In genomic region chr13:56478027-56478426, GRCm38 (mm10) we compare ENCODE assay signal across 30 mouse cellular contexts. TPM values are rescaled to one million over a fixed set of nuclear protein-coding genes. Genes with fewer than 3 reads are reported as not detected.
A peak's percentile ranks its signal among the peaks of the same experiment; 100 is the strongest.
DNase-seq lines count a peak whose midpoint lies in the region; ATAC-seq and TF ChIP-seq lines count a peak whose summit lies in the region.
"Had no signal": no experiment of that assay in that cellular context is flagged by ENCODE, and none has a peak within 500 bp of the region (broad histone marks: within the 10 kb centered on the region; RNA-seq: fewer than 3 reads in every experiment).

No protein-coding gene starts in this region.

- no peak overlapping the region for H3K27ac ChIP-seq in intestine, embryonic 14.5 days (ENCODE audit: low read depth)
- no peak overlapping the region for H3K27ac ChIP-seq in intestine, embryonic 16.5 days (ENCODE audit: low read length)
- no peak overlapping the region for H3K27ac ChIP-seq in liver, adult 2 months (replicated peaks; ENCODE audit: insufficient read depth, low read depth, low read length)
- no peak overlapping the region for H3K27ac ChIP-seq in liver, embryonic 11.5 days (ENCODE audit: low read depth, low read length)
- H3K27ac ChIP-seq: hindbrain, embryonic 13.5 days; neural tube, embryonic 13.5 days had no signal

- H3K9ac ChIP-seq in intestine, embryonic 14.5 days (ENCODE audit: low read length) = no peak overlapping the region
- H3K9ac ChIP-seq in intestine, embryonic 16.5 days (ENCODE audit: low read depth, low read length) = no peak overlapping the region
- H3K9ac ChIP-seq in liver, adult 2 months (ENCODE audit: low read depth, low read length) = no peak overlapping the region
- no peak overlapping the region for H3K9ac ChIP-seq in liver, embryonic 11.5 days (ENCODE audit: low read depth, low read length)
- H3K9ac ChIP-seq: hindbrain, embryonic 13.5 days; neural tube, embryonic 13.5 days had no signal

- no peaks in the 10 kb centered on the region for H3K79me2 ChIP-seq in liver, adult 2 months (ENCODE audit: control insufficient read depth, insufficient read depth, low read length)

- TF ChIP-seq CTCF in liver, adult 2 months (IDR thresholded peaks at IDR 0.05; ENCODE audit: low read depth, low read length) = 0 out of 2 replicates have a peak, but pooled peaks have one; percentile 5

- H3K4me3 ChIP-seq in intestine, embryonic 14.5 days (ENCODE audit: low read depth, low read length) = no peak overlapping the region
- no peak overlapping the region for H3K4me3 ChIP-seq in intestine, embryonic 16.5 days (ENCODE audit: low read length)
- no peak overlapping the region for H3K4me3 ChIP-seq in liver, adult 2 months (ENCODE audit: insufficient read depth, low read depth, low read length)
- no peak overlapping the region for H3K4me3 ChIP-seq in liver, embryonic 11.5 days (ENCODE audit: low read depth, low read length)
- H3K4me3 ChIP-seq: hindbrain, embryonic 13.5 days; myocyte; neural tube, embryonic 13.5 days had no signal

- no peak for ATAC-seq in intestine, embryonic 14.5 days (replicated peaks; ENCODE audit: low FRiP score, low TSS enrichment, low read depth)
- no peak for ATAC-seq in intestine, embryonic 16.5 days
- no peak for ATAC-seq in liver, embryonic 11.5 days (replicated peaks; ENCODE audit: low FRiP score)
- ATAC-seq: forebrain, embryonic 14.5 days had no signal

- no peaks in the 10 kb centered on the region for H3K4me1 ChIP-seq in intestine, embryonic 14.5 days (replicated peaks; ENCODE audit: control insufficient read depth, insufficient read depth, low read length)
- H3K4me1 ChIP-seq in intestine, embryonic 16.5 days (ENCODE audit: control insufficient read depth, insufficient read depth, low read length) = no peaks in the 10 kb centered on the region
- peaks cover 5% of the 10 kb centered on the region for H3K4me1 ChIP-seq in liver, adult 2 months (ENCODE audit: control insufficient read depth, insufficient read depth, low read length)
- no peaks in the 10 kb centered on the region for H3K4me1 ChIP-seq in liver, embryonic 11.5 days (replicated peaks; ENCODE audit: control insufficient read depth, insufficient read depth, low read length)
- H3K4me1 ChIP-seq: neural tube, embryonic 13.5 days had no signal

- H3K27me3 ChIP-seq in intestine, embryonic 14.5 days (replicated peaks; ENCODE audit: control insufficient read depth, insufficient read depth, low read length) = no peaks in the 10 kb centered on the region
- H3K27me3 ChIP-seq in intestine, embryonic 16.5 days (replicated peaks; ENCODE audit: control insufficient read depth, insufficient read depth, low read length) = no peaks in the 10 kb centered on the region
- H3K27me3 ChIP-seq in liver, adult 2 months (ENCODE audit: control insufficient read depth, insufficient read depth, low read length) = no peaks in the 10 kb centered on the region
- no peaks in the 10 kb centered on the region for H3K27me3 ChIP-seq in liver, embryonic 11.5 days (replicated peaks; ENCODE audit: control insufficient read depth, insufficient read depth, low read length)
- H3K27me3 ChIP-seq: neural tube, embryonic 13.5 days had no signal

- DNase-seq in intestine, embryonic 14.5 days (ENCODE audit: low spot score) = peak; percentile 39
- no peak for DNase-seq in liver, adult 2 months (ENCODE audit: extremely low read depth, low read depth, low spot score)
- no peak for DNase-seq in liver, embryonic 11.5 days (ENCODE audit: low spot score)
- DNase-seq in testis, postnatal 10 days (ENCODE audit: low spot score) = peak; percentile 44
- DNase-seq in testis, postnatal 14 days (ENCODE audit: low spot score) = no peak
- no peak for DNase-seq in urinary bladder, postnatal 36 days (ENCODE audit: low spot score in 2 of 2)
- DNase-seq: adrenal gland, adult 8-10 months; B cell, adult 2 months; cerebellum, adult 9-10 months; gastrocnemius, postnatal 10 days; midbrain, embryonic 14.5 days; thymus, adult 2 months; thymus, postnatal 4 days had no signal

- 81% methylated on average over 6 of the region's 6 CpGs for WGBS in intestine, embryonic 14.5 days
- WGBS in intestine, embryonic 16.5 days = 78% methylated on average over 6 of the region's 6 CpGs
- 90% methylated on average over 6 of the region's 6 CpGs for WGBS in liver, adult 2 months
- WGBS in liver, embryonic 11.5 days = 73% methylated on average over 6 of the region's 6 CpGs

- no peaks in the 10 kb centered on the region for H3K9me3 ChIP-seq in intestine, embryonic 14.5 days (ENCODE audit: control insufficient read depth, low read length)
- H3K9me3 ChIP-seq in intestine, embryonic 16.5 days (ENCODE audit: control insufficient read depth, low read length) = no peaks in the 10 kb centered on the region
- no peaks in the 10 kb centered on the region for H3K9me3 ChIP-seq in liver, embryonic 11.5 days (ENCODE audit: control insufficient read depth, low read length)
- H3K9me3 ChIP-seq: hindbrain, embryonic 13.5 days; neural tube, embryonic 13.5 days had no signal

- no peak for TF ChIP-seq POLR2A in liver, adult 2 months (IDR thresholded peaks at IDR 0.05; ENCODE audit: extremely low read depth, insufficient read depth, low read length)

- no peak overlapping the region for H3K4me2 ChIP-seq in intestine, embryonic 14.5 days (ENCODE audit: low read length)
- H3K4me2 ChIP-seq in intestine, embryonic 16.5 days (ENCODE audit: low read depth, low read length) = no peak overlapping the region
- no peak overlapping the region for H3K4me2 ChIP-seq in liver, embryonic 11.5 days
- H3K4me2 ChIP-seq: hindbrain, embryonic 13.5 days; neural tube, embryonic 13.5 days had no signal

- H3K36me3 ChIP-seq in intestine, embryonic 14.5 days (ENCODE audit: control insufficient read depth, insufficient read depth, low read length) = no peaks in the 10 kb centered on the region
- no peaks in the 10 kb centered on the region for H3K36me3 ChIP-seq in intestine, embryonic 16.5 days (ENCODE audit: control insufficient read depth, insufficient read depth, low read length)
- H3K36me3 ChIP-seq in liver, adult 2 months (ENCODE audit: control insufficient read depth, insufficient read depth, low read length) = no peaks in the 10 kb centered on the region
- H3K36me3 ChIP-seq in liver, embryonic 11.5 days (ENCODE audit: control insufficient read depth, insufficient read depth, low read length) = no peaks in the 10 kb centered on the region
- H3K36me3 ChIP-seq: hindbrain, embryonic 13.5 days; neural tube, embryonic 13.5 days had no signal

RNA-seq across cellular contexts. Expression of gene Il9, which starts 4.0 kb away (rescaled TPM):
- polyA plus RNA-seq in intestine, embryonic 14.5 days (2014; fragmentation: Nextera tagmentation; extraction: Ambion mirVana) = not detected in 2 replicates
- not detected in 2 replicates for polyA plus RNA-seq in intestine, embryonic 16.5 days (2015; fragmentation: Nextera tagmentation; extraction: Ambion mirVana)
- not detected in 2 replicates for total RNA-seq in liver, adult 2 months (2014; rRNA removed)
- not detected in 2 replicates for polyA plus RNA-seq in liver, adult 2 months (2012; rRNA removed)
- not detected in 2 replicates for polyA plus RNA-seq in liver, embryonic 11.5 days (2014; fragmentation: Nextera tagmentation; extraction: Ambion mirVana)
- total RNA-seq: adrenal gland, adult 8-10 months; CH12.LX; gastrocnemius, postnatal 10 days; heart, adult 18-20 months; heart, postnatal 25 days; left cerebral cortex, adult 18-20 months; left cerebral cortex, postnatal 25 days; megakaryocyte-erythroid progenitor cell, adult 5-6 weeks; MEL had no signal
- polyA plus RNA-seq: embryonic facial prominence, embryonic 14.5 days; forebrain, embryonic 14.5 days; heart, embryonic 14.5 days; hindbrain, embryonic 13.5 days; limb, embryonic 14.5 days; liver, embryonic 16.5 days; midbrain, embryonic 14.5 days; myocyte; neural tube, embryonic 13.5 days; stomach, embryonic 14.5 days had no signal

RNA-seq across cellular contexts. Expression of gene Slc25a48, which starts 39.9 kb away (rescaled TPM):
- polyA plus RNA-seq in intestine, embryonic 14.5 days (2014; fragmentation: Nextera tagmentation; extraction: Ambion mirVana) = 0.05 TPM in 2 replicates
- 0.06 TPM in 1 of 2 replicates, not detected in the other for polyA plus RNA-seq in intestine, embryonic 16.5 days (2015; fragmentation: Nextera tagmentation; extraction: Ambion mirVana)
- total RNA-seq in liver, adult 2 months (2014; rRNA removed) = 3.7 and 5.7 TPM in 2 replicates
- polyA plus RNA-seq in liver, adult 2 months (2012; rRNA removed) = 5.4 and 8.7 TPM in 2 replicates
- 0.18 and 0.37 TPM in 2 replicates for polyA plus RNA-seq in liver, embryonic 11.5 days (2014; fragmentation: Nextera tagmentation; extraction: Ambion mirVana)
- total RNA-seq: CH12.LX; megakaryocyte-erythroid progenitor cell, adult 5-6 weeks; MEL had no signal
- polyA plus RNA-seq: heart, embryonic 14.5 days; hindbrain, embryonic 13.5 days; myocyte; neural tube, embryonic 13.5 days had no signal

RNA-seq across cellular contexts. Expression of gene Fbxl21, which starts 44.2 kb away (rescaled TPM):
- 3.2 and 3.8 TPM in 2 replicates for polyA plus RNA-seq in intestine, embryonic 14.5 days (2014; fragmentation: Nextera tagmentation; extraction: Ambion mirVana)
- polyA plus RNA-seq in intestine, embryonic 16.5 days (2015; fragmentation: Nextera tagmentation; extraction: Ambion mirVana) = 1.6 and 2.1 TPM in 2 replicates
- total RNA-seq in liver, adult 2 months (2014; rRNA removed) = 2.1 and 2.4 TPM in 2 replicates
- 1.9 and 2.8 TPM in 2 replicates for polyA plus RNA-seq in liver, adult 2 months (2012; rRNA removed)
- 1.2 and 1.3 TPM in 2 replicates for polyA plus RNA-seq in liver, embryonic 11.5 days (2014; fragmentation: Nextera tagmentation; extraction: Ambion mirVana)
- total RNA-seq: CH12.LX; megakaryocyte-erythroid progenitor cell, adult 5-6 weeks; MEL had no signal

RNA-seq across cellular contexts. Expression of gene Gm3045, which starts 51.6 kb away (rescaled TPM):
- polyA plus RNA-seq in intestine, embryonic 14.5 days (2014; fragmentation: Nextera tagmentation; extraction: Ambion mirVana) = not detected in 2 replicates
- not detected in 2 replicates for polyA plus RNA-seq in intestine, embryonic 16.5 days (2015; fragmentation: Nextera tagmentation; extraction: Ambion mirVana)
- not detected in 2 replicates for total RNA-seq in liver, adult 2 months (2014; rRNA removed)
- not detected in 2 replicates for polyA plus RNA-seq in liver, adult 2 months (2012; rRNA removed)
- not detected in 2 replicates for polyA plus RNA-seq in liver, embryonic 11.5 days (2014; fragmentation: Nextera tagmentation; extraction: Ambion mirVana)
- total RNA-seq: adrenal gland, adult 8-10 months; CH12.LX; gastrocnemius, postnatal 10 days; heart, adult 18-20 months; heart, postnatal 25 days; left cerebral cortex, adult 18-20 months; left cerebral cortex, postnatal 25 days; megakaryocyte-erythroid progenitor cell, adult 5-6 weeks; MEL had no signal
- polyA plus RNA-seq: embryonic facial prominence, embryonic 14.5 days; forebrain, embryonic 14.5 days; heart, embryonic 14.5 days; hindbrain, embryonic 13.5 days; liver, embryonic 16.5 days; midbrain, embryonic 14.5 days; myocyte; neural tube, embryonic 13.5 days; stomach, embryonic 14.5 days; thymus, adult 2 months had no signal

Comparison
In these comparisons a context has a peak if more than half of its experiments do, and no peak if none do; other contexts are left out.
1. DNase-seq: peak in intestine, embryonic 14.5 days (single experiment) and testis, postnatal 10 days (single experiment); none in liver, adult 2 months (single experiment), liver, embryonic 11.5 days (single experiment), testis, postnatal 14 days (single experiment) and urinary bladder, postnatal 36 days (0 of 2).